Mouse (Mus musculus) layer of hippocampus, postnatal 36 days (tissue): ENCODE data around the gene Mrpl53. TPM values are rescaled to one million over a fixed set of nuclear protein-coding genes. Genes with fewer than 3 reads are reported as not detected.

Experiments
- DNase-seq, 2 experiments: peaks; one replicate each; pipeline ENCODE4 v3.0.0; 2022
- total RNA-seq, 2 experiments: library from RNA; stranded (reverse); gene quantifications; 2 replicates each; pipeline ENCODE4 v1.2.3; 2021

Mrpl53 gene
- total RNA-seq, 2 experiments from 2014 or later = 64.4 to 69.9 TPM

GRCm38 (mm10) chr6:83121863-83122710 is 13.2 kb downstream of the Mrpl53 start:
- no peak for DNase-seq

DNA sequence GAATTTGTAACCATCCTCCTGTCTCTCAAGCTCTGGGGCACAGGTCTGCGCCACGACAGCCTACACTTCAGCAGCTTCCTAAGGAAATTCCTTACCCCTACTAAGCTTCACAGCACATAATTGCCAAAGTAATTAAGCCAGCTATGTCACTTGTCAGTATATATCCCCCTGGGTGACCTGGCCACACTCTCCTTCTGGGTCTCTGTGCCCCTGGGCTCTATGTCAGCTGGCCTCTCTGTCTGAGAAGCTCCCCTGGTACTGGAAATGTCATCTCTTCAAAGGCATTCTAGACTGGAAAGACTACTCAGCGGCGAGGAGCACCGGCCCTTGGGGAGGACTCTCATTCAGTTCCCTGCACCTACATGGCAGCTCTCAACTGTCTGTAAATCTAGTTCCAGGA is 14.1 kb downstream of the Mrpl53 start:
- no peak for DNase-seq

- DNase-seq = peak; percentile 88 to 89
These were observed 16.0 kb downstream of the Mrpl53 start for GRCm38 (mm10) chr6:83124851-83125312.

DNA sequence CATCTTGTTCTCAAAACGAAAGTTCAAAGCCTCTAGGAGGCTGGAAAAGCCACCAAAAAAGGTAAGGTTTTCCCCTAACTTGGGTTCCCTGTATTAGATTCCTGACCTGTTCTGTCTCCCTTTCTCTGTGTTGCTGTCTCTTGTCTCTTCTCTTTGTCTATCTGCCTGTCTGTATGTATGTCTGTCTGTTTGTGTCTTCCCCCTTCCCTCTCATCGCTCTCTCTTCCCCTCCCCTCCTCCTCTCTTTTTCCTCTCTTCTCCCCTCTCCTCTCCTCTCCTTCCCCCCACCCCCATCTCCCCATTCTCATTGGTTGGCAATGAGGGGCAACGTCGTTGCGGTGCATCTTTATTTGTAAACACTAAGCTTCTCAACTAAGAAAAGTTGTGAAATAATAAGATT is 16.5 kb downstream of the Mrpl53 start, which contains the start of gene Ino80b:
Gene Ino80b (minus strand): TSS at position 101 of the 400 bp plus-strand sequence.
- DNase-seq = no peak

- no peak for DNase-seq
These were observed 18.6 kb downstream of the Mrpl53 start for GRCm38 (mm10) chr6:83127419-83127818.

DNA sequence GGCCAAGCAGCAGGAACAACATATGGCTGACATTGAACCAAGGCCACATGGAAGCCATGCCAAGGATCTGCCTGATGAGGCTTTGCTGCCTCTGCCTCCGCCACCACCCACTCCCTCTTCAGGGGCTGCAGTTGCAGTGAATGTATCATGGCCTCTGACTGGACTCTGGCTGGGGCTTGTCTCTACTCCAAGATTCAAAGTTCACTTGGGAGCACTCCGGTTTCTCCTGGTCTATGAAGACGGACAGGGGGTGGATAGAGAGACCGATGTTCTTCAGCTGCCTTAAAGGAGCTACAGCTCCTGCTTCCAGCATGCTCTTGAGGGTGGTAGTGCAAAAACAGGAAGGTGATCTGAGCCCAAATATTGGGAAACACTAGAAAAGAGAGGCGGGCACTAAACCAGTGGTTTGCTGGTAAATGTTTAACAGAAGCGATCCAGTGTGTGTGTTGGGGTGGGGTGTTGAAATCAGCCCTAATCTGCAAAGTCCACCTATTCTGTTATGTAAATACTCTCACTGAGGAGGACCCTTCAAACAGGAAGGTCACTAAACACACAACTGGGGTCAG is 22.7 kb downstream of the Mrpl53 start:
- DNase-seq = no peak

- DNase-seq = no peak
These were observed 23.5 kb downstream of the Mrpl53 start for GRCm38 (mm10) chr6:83132176-83132919.

DNA sequence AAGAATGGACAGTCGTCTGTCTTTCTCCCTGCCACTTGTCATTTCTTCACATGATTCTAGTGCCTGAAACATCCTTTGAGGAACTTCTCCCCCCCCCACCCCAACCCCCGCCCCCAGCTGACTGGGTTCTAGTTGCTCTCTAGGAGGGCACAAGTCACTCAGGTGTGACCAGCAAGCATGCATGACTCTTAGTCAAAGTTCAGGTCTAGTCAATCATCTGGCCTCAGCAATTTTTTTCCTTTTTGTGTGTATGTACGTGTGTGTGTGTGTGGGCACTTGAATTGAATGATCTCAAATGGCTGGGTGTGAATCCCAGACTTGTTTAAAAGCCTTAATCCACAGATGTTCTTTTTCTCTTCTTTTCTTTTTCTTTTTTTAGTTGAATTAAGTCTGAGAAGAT is 25.4 kb downstream of the Mrpl53 start:
- no peak for DNase-seq

DNA sequence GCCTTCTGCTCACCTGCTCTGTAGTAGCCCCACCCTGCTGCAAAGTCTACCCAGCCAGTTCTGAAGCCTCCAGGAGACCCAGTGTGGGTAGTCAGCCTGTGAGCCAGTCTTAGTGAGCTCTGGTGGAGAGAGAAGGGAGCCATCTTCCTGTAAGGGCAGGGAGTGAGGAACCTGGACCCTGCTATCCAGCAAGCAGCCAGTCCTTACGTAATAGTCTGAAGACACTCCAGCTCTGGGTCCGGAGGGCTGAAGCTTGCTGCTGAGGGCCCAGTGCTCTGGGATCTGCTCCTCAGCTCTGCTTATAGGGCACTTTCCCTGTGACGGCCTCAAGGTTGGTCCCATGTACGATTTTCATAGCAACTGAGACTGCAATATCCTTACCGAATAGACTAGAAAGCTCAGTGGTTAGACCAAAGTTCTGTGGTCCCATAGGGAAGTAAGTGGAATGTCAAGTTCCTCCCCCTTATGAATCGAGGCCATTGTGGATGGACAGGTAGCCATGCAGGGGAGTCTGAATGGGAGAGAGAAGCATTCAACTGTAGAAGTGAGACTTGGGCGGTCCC is 26.2 kb downstream of the Mrpl53 start, which contains the start of gene Rtkn:
Gene Rtkn (plus strand): TSS at position 513 of the 563 bp plus-strand sequence.
- peak in 1 of 2 experiments; percentile 2 for DNase-seq

- DNase-seq = no peak
These were observed 26.8 kb downstream of the Mrpl53 start for GRCm38 (mm10) chr6:83135571-83136161.

- no peak for DNase-seq
These were observed 27.5 kb downstream of the Mrpl53 start for GRCm38 (mm10) chr6:83136291-83136880.

DNA sequence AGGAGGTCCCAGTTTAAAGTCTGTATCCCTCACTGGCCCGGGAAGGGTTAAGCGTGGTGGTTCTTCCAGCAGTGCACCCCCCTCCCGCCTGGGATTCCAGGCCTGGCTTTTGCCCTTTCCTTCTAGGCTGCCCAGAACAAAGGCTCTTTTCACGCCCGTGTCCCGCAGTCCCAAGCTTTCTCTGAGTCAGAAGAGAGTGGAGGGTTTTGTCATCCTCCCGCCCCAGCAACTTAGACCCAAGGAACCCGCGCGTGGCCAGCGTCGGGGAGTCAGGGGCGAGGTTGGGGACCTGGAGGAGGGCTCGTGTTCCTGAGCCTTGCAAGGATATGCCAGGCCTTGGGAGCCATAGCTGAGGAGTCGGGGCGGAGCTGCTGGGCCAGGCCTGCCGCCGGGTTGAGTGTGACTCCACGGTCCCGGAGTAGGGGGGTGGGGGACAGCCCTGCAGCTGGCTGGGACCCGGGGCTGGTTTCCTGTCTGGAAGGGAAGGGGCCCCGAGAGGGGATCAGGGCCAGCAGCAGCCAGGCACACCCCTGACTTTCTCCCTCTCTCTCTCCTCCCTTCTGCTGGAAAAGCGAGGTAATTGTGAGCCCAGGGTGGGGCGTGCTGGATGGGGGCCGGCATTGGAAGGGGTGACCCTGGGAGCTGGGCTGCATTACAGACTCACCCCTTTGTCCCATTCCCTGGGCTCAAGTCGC is 28.2 kb downstream of the Mrpl53 start:
- DNase-seq = peak in 1 of 2 experiments; percentile 56

- DNase-seq = peak; percentile 79 to 81
These were observed 28.7 kb downstream of the Mrpl53 start for GRCm38 (mm10) chr6:83137576-83137950.

DNA sequence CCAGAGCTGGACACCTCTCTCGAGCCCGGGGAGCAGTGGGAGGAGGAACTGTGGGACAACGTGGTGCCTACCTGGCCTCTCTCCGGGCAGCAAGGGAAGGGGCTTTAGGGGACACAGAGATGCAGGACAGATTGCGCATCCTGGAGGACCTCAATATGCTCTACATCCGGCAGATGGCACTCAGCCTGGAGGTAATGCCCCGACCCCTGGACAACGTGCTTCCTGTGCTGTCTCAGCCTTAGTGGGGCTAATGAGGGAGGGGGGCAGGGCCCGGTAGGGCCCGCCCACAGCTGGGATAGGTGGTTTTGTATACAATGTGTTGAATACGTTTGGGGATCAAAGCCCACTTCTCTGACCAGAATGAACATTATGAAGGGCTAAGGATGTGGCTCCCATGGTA is 29.2 kb downstream of the Mrpl53 start:
- no peak for DNase-seq

DNA sequence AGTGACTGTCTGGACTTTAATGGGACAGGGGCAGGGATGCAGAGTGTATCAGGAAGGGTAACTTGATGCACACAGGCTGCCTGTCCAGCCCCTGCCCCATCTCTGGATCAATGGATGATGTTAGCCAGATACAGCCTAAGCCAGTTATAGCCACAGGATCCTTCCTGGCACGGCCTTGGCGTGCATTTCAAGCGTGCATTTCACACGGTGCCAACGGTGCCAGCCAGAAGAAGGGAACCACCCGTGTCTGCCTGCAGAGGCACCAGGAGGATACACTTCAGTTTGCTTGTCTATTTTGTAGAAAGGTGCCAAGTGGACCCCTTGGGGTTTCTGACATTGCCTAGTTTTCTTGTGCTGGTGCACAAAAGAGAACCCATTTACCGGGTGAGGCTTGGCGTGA is 31.2 kb downstream of the Mrpl53 start:
- peak in 1 of 2 experiments; percentile 4 for DNase-seq

- DNase-seq = no peak
These were observed 32.8 kb downstream of the Mrpl53 start for GRCm38 (mm10) chr6:83141636-83142035.

DNA sequence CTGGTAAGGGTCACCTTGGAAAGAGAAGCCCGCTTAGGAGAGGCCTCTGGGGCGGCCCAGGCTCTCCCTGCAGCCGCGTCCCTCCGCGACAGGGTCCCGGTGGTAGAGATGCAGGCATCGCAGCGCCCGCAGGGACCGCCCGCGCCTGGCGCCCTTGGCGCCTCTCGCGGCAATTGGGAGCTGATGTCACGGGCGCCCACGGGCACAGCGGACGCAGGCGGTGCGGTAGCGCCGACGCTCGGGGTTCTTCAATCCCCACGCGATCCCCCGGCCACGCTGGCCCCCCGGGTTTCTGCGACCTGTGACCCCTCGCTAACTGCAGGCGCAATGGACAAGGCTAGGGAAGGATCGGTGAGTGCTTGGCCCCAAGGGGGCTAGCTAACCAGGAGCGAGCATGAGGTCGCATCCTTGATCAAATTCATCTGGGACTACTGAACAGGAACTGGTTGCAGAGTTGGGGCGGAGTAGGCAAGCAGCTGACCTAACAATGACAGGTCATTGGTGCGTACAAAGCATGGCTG is 33.4 kb downstream of the Mrpl53 start:
- peak; percentile 65 to 70 for DNase-seq

DNA sequence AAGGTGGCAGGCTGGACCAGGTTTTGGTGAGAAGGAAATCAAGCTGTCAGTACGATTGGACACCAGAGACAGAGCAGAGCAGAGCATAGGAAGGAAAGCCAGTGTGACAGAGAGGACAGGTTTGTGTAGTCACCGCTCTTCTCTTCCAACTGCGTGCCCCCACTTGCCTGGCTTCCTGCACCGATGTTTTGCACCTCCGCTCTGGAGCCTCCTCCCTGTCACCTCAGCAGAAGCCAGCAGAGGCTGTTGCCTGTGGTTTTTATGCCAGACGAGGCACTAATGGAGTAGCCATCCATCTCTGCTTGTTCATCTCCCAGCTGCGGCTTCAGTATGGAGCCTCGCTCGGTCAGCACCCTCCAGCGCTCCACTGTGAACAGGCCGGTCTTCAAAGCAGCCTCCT is 34.0 kb downstream of the Mrpl53 start:
- DNase-seq = peak in 1 of 2 experiments; percentile 37

DNA sequence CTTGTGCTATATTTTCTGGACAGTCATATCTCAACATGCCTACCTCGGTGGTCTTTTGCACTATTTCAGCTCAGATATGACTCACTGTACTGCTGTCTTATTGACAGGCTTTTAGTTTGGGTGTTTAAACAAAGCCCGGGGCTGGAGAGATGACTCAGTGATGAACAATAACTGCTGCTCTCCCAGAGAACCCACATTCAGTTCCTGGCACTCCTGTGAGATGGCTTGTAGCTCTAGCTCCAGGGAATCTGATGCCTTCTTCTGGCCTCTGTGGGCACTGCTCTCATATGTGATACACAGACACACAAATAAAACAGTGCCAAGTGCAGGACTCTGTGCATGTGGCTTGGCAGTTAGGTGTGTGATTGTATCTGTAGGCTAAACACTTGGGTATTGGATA is 36.4 kb downstream of the Mrpl53 start:
- DNase-seq = peak in 1 of 2 experiments; percentile 7

GRCm38 (mm10) chr6:83145805-83146204 is 37.0 kb downstream of the Mrpl53 start:
- peak in 1 of 2 experiments; percentile 9 for DNase-seq

DNA sequence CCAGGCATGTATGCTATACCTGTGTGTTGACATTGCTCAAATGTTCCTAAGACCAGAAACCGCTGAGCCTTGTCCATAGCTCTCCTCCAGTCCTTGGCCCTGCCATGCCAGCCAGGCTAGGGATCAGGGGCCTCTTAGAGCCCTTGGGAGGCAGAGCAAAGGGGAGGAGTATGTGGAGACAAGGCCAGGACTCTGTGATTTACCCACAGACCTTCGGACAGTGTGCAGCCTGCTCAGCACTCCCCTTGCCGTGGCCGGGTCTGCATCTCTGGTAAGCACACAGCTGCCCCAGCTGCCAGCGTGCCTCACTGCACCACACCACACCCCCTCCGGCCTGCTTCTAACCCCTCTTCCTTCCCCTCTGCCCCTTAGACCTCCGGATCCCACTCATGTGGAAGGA is 38.4 kb downstream of the Mrpl53 start:
- DNase-seq = no peak
